Mouse (Mus musculus): ENCODE data around the gene Timp2. TPM values are rescaled to one million over a fixed set of nuclear protein-coding genes. Genes with fewer than 3 reads are reported as not detected.
"Not testable (repeated sequence)": the region's sequence is repeated elsewhere in the genome, so short reads cannot be mapped to it uniquely, and the experiment has no call there.

Gene Timp2
- polyA plus RNA-seq, 1 experiment from 2014 or later = 46.9 TPM

DNA sequence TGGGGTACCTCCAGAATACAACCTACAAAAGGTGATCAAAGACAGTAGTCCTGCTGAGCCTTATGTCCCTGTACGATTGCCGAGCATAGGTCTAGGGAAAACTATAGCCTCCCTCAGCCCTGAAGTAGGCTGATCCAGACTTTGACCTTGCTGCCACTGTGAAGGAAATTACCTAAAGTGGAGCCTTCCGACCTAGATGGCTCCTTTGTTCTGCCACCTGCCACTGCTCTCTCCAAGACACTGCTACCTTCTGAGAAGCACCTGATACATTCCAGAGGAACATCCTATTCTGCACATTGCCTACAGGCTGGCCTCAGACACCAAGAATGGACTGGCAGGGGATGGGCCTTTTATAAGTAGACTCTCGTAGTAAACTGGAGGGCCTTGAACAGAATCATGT, 51.6 kb downstream of the Timp2 start:
- not testable (repeated sequence) for DNase-seq (ENCODE audit: low spot score); H3K27me3 ChIP-seq (replicated peaks; ENCODE audit: low read depth, poor library complexity, severe bottlenecking); H3K27ac ChIP-seq (replicated peaks); H3K4me1 ChIP-seq; H3K4me3 ChIP-seq
- 91% methylated on average over 4 of the region's 4 CpGs for WGBS
- H3K36me3 ChIP-seq (replicated peaks) = peaks cover 69% of the 10 kb centered on the region
- peaks cover 14% of the 10 kb centered on the region for H3K9me3 ChIP-seq

- WGBS = 82% methylated on average over 2 of the region's 2 CpGs
- Histone ChIP-seq H3K27ac (replicated peaks) (no peak overlapping the region), H3K9me3 (no peaks in the 10 kb centered on the region), H3K4me3 (no peak overlapping the region), H3K4me1 (0 out of 2 replicates have a peak, but pooled peaks cover 2% of the 10 kb centered on the region), H3K36me3 (replicated peaks) (peaks cover 37% of the 10 kb centered on the region), H3K27me3 (replicated peaks; ENCODE audit: low read depth, poor library complexity, severe bottlenecking) (no peaks in the 10 kb centered on the region)
- no peak for DNase-seq (ENCODE audit: low spot score)
Measured at GRCm38 (mm10) chr11:118298810-118299209, 56.7 kb downstream of the Timp2 start.

- H3K27ac ChIP-seq (replicated peaks) = no peak overlapping the region
- H3K4me3 ChIP-seq = no peak overlapping the region
- 85% methylated on average over 3 of the region's 3 CpGs for WGBS
- H3K4me1 ChIP-seq = 0 out of 2 replicates have a peak, but pooled peaks cover 2% of the 10 kb centered on the region
- H3K27me3 ChIP-seq (replicated peaks; ENCODE audit: low read depth, poor library complexity, severe bottlenecking) = no peaks in the 10 kb centered on the region
- peaks cover 29% of the 10 kb centered on the region for H3K36me3 ChIP-seq (replicated peaks)
- no peak for DNase-seq (ENCODE audit: low spot score)
- no peaks in the 10 kb centered on the region for H3K9me3 ChIP-seq
Measured at GRCm38 (mm10) chr11:118297967-118298366, 57.6 kb downstream of the Timp2 start.

DNA sequence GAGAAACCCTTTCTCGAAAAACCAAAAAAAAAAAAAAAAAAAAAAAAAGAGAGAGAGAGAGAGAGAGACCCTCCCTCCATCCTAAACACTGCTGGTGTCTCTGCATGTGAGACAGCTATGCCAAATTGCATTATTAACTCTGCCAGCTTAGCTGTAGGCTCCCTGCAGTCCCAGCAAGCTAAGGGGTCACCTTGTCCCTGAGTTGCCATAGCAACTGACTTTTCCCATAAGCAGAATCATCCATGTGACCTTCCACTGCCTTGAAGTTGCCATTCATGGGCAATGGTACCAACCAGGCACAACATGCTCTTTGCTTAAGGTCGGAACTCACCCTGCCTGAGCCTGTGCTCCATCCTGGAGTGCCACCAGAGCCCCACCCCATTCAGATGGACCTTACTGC, 60.5 kb downstream of the Timp2 start:
- no peak overlapping the region for H3K27ac ChIP-seq (replicated peaks)
- H3K9me3 ChIP-seq = no peaks in the 10 kb centered on the region
- H3K27me3 ChIP-seq (replicated peaks; ENCODE audit: low read depth, poor library complexity, severe bottlenecking) = no peaks in the 10 kb centered on the region
- H3K4me3 ChIP-seq = no peak overlapping the region
- WGBS = 76% methylated on average over 2 of the region's 2 CpGs
- peaks cover 14% of the 10 kb centered on the region for H3K4me1 ChIP-seq
- peaks cover 7% of the 10 kb centered on the region for H3K36me3 ChIP-seq (replicated peaks)
- DNase-seq (ENCODE audit: low spot score) = no peak

DNA sequence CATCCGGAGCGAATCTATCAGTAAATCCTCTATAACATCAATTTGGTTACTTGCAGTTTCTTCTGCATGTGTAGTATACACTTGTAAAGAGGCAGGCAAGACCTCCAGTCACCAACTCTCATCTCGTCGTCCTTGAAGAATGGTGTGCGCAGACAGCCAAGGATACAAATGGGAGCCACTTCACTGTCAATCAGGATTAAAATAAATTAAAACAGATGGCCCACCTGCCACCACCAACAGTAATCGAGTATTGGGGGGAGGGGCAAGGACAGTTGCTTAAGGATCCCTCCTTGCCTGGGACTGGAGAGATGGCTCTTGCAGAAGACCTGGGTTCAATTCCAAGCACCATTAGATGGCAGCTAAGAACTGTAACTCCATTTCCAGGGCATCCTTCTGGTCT, 62.9 kb downstream of the Timp2 start:
- H3K27me3 ChIP-seq (replicated peaks; ENCODE audit: low read depth, poor library complexity, severe bottlenecking) = no peaks in the 10 kb centered on the region
- H3K36me3 ChIP-seq (replicated peaks) = peaks cover 4% of the 10 kb centered on the region
- WGBS = 59% methylated on average over 6 of the region's 6 CpGs
- no peaks in the 10 kb centered on the region for H3K9me3 ChIP-seq
- DNase-seq (ENCODE audit: low spot score) = no peak
- no peak overlapping the region for H3K4me3 ChIP-seq
- H3K27ac ChIP-seq (replicated peaks) = no peak overlapping the region
- peaks cover 24% of the 10 kb centered on the region for H3K4me1 ChIP-seq

GRCm38 (mm10) chr11:118289999-118290889, 65.3 kb downstream of the Timp2 start, which contains the start of gene Usp36:
Usp36 (minus strand) TSS chr11:118290244.
- H3K27ac ChIP-seq (replicated peaks) = peak within 1 kb of the TSS; percentile 92
- peaks cover 24% of the 10 kb centered on the region for H3K4me1 ChIP-seq
- H3K36me3 ChIP-seq (replicated peaks) = peaks cover 26% of the 10 kb centered on the region
- DNase-seq (ENCODE audit: low spot score) = peak; percentile 100
- WGBS = 1% methylated on average over 68 of the region's 68 CpGs
- H3K4me3 ChIP-seq = peak within 1 kb of the TSS; percentile 97
- no peaks in the 10 kb centered on the region for H3K27me3 ChIP-seq (replicated peaks; ENCODE audit: low read depth, poor library complexity, severe bottlenecking)
- no peaks in the 10 kb centered on the region for H3K9me3 ChIP-seq

DNA sequence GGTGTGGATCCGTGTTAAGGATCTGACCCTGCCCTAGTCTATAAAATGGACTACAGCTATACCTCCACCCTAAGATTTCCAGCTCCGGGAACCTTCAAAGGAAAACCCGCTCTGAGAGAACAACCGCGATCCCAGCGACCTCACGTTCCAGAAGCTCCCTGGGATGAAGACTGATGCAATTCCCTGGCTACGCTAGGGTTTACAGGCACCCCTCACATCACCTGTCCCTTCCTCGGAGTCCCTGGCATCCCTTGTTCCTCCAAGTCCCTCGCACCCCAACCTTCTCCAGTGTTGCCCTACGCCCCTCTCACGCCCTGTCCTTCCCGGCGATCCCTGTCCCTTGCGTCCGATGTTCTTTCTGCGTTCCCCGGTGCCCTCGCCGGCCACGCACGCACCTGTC, 66.0 kb downstream of the Timp2 start:
- under 1% methylated on average over 22 of the region's 22 CpGs for WGBS
- peak overlapping the region; percentile 97 for H3K4me3 ChIP-seq
- no peaks in the 10 kb centered on the region for H3K27me3 ChIP-seq (replicated peaks; ENCODE audit: low read depth, poor library complexity, severe bottlenecking)
- no peaks in the 10 kb centered on the region for H3K9me3 ChIP-seq
- H3K4me1 ChIP-seq = peaks cover 24% of the 10 kb centered on the region
- DNase-seq (ENCODE audit: low spot score) = no peak
- H3K27ac ChIP-seq (replicated peaks) = peak overlapping the region; percentile 92
- H3K36me3 ChIP-seq (replicated peaks) = peaks cover 32% of the 10 kb centered on the region

- peak; percentile 41 for DNase-seq (ENCODE audit: low spot score)
- Histone ChIP-seq H3K27me3 (replicated peaks; ENCODE audit: low read depth, poor library complexity, severe bottlenecking) (no peaks in the 10 kb centered on the region), H3K4me1 (peaks cover 24% of the 10 kb centered on the region), H3K36me3 (replicated peaks) (peaks cover 37% of the 10 kb centered on the region), H3K4me3 (peak overlapping the region; percentile 97), H3K27ac (replicated peaks) (peak overlapping the region; percentile 92), H3K9me3 (no peaks in the 10 kb centered on the region)
- WGBS = 2% methylated on average over 16 of the region's 16 CpGs
Measured at GRCm38 (mm10) chr11:118289037-118289511, 66.5 kb downstream of the Timp2 start.

GRCm38 (mm10) chr11:118287573-118287972, 68.0 kb downstream of the Timp2 start:
- H3K9me3 ChIP-seq = no peaks in the 10 kb centered on the region
- no peak overlapping the region for H3K27ac ChIP-seq (replicated peaks)
- no peaks in the 10 kb centered on the region for H3K27me3 ChIP-seq (replicated peaks; ENCODE audit: low read depth, poor library complexity, severe bottlenecking)
- no peak for DNase-seq (ENCODE audit: low spot score)
- WGBS = 96% methylated on average over 9 of the region's 9 CpGs
- H3K4me3 ChIP-seq = no peak overlapping the region
- peaks cover 24% of the 10 kb centered on the region for H3K4me1 ChIP-seq
- peaks cover 52% of the 10 kb centered on the region for H3K36me3 ChIP-seq (replicated peaks)

GRCm38 (mm10) chr11:118286434-118286833, 69.1 kb downstream of the Timp2 start:
- Histone ChIP-seq H3K9me3 (no peaks in the 10 kb centered on the region), H3K4me3 (no peak overlapping the region), H3K36me3 (replicated peaks) (peaks cover 64% of the 10 kb centered on the region), H3K4me1 (peaks cover 24% of the 10 kb centered on the region), H3K27me3 (replicated peaks; ENCODE audit: low read depth, poor library complexity, severe bottlenecking) (no peaks in the 10 kb centered on the region), H3K27ac (replicated peaks) (no peak overlapping the region)
- WGBS = 92% methylated on average over 9 of the region's 9 CpGs
- DNase-seq (ENCODE audit: low spot score) = no peak

GRCm38 (mm10) chr11:118285791-118286190, 69.7 kb downstream of the Timp2 start:
- peaks cover 70% of the 10 kb centered on the region for H3K36me3 ChIP-seq (replicated peaks)
- peaks cover 21% of the 10 kb centered on the region for H3K4me1 ChIP-seq
- WGBS = 95% methylated on average over 13 of the region's 13 CpGs
- DNase-seq (ENCODE audit: low spot score) = no peak
- no peaks in the 10 kb centered on the region for H3K9me3 ChIP-seq
- no peak overlapping the region for H3K27ac ChIP-seq (replicated peaks)
- H3K27me3 ChIP-seq (replicated peaks; ENCODE audit: low read depth, poor library complexity, severe bottlenecking) = no peaks in the 10 kb centered on the region
- no peak overlapping the region for H3K4me3 ChIP-seq

GRCm38 (mm10) chr11:118280218-118280617, 75.3 kb downstream of the Timp2 start:
- H3K9me3 ChIP-seq = no peaks in the 10 kb centered on the region
- H3K4me3 ChIP-seq = no peak overlapping the region
- no peaks in the 10 kb centered on the region for H3K27me3 ChIP-seq (replicated peaks; ENCODE audit: low read depth, poor library complexity, severe bottlenecking)
- no peaks in the 10 kb centered on the region for H3K4me1 ChIP-seq
- H3K27ac ChIP-seq (replicated peaks) = no peak overlapping the region
- H3K36me3 ChIP-seq (replicated peaks) = peaks cover 100% of the 10 kb centered on the region
- no peak for DNase-seq (ENCODE audit: low spot score)
- 91% methylated on average over 3 of the region's 3 CpGs for WGBS

- 93% methylated on average over 7 of the region's 7 CpGs for WGBS
- no peaks in the 10 kb centered on the region for H3K4me1 ChIP-seq
- no peak overlapping the region for H3K4me3 ChIP-seq
- H3K9me3 ChIP-seq = no peaks in the 10 kb centered on the region
- DNase-seq (ENCODE audit: low spot score) = no peak
- no peaks in the 10 kb centered on the region for H3K27me3 ChIP-seq (replicated peaks; ENCODE audit: low read depth, poor library complexity, severe bottlenecking)
- peaks cover 100% of the 10 kb centered on the region for H3K36me3 ChIP-seq (replicated peaks)
- no peak overlapping the region for H3K27ac ChIP-seq (replicated peaks)
Measured at GRCm38 (mm10) chr11:118276328-118276727, 79.2 kb downstream of the Timp2 start.

Measured in embryonic facial prominence, embryonic 10.5 days (tissue).